Mouse (Mus musculus) erythroid progenitor cell, adult 5-6 weeks (primary cell): Measurements from ENCODE around the gene Mtcp1. TPM values are rescaled to one million over a fixed set of nuclear protein-coding genes. Genes with fewer than 3 reads are reported as not detected.

Experiments
- ATAC-seq: replicated peaks from 2 replicates; pipeline ENCODE4 v1.8.0; 2016; ENCODE audit warnings: moderate number of reproducible peaks, mild to moderate bottlenecking, moderate TSS enrichment, inconsistent platforms; ENCODE audit not compliant: poor library complexity, low FRiP score, severe bottlenecking
- total RNA-seq, 2 experiments: library from RNA; stranded (forward) in 1 of 2; stranded (reverse) in 1 of 2; fragments of 150-400 nt in 1 of 2; fragments of 186-747, 209-891 nt in 1 of 2; gene quantifications; 2 replicates each; pipeline versions ENCODE4 v1.2.3 to v1.2.4; 2015 to 2017; ENCODE audit warnings: low replicate concordance in 2 of 2

The Mtcp1 gene
- total RNA-seq (2015; ENCODE audit: low replicate concordance): 27.4 and 32.7 TPM in 2 replicates
- total RNA-seq (2017; ENCODE audit: low replicate concordance): 62.5 and 68.3 TPM in 2 replicates

DNA sequence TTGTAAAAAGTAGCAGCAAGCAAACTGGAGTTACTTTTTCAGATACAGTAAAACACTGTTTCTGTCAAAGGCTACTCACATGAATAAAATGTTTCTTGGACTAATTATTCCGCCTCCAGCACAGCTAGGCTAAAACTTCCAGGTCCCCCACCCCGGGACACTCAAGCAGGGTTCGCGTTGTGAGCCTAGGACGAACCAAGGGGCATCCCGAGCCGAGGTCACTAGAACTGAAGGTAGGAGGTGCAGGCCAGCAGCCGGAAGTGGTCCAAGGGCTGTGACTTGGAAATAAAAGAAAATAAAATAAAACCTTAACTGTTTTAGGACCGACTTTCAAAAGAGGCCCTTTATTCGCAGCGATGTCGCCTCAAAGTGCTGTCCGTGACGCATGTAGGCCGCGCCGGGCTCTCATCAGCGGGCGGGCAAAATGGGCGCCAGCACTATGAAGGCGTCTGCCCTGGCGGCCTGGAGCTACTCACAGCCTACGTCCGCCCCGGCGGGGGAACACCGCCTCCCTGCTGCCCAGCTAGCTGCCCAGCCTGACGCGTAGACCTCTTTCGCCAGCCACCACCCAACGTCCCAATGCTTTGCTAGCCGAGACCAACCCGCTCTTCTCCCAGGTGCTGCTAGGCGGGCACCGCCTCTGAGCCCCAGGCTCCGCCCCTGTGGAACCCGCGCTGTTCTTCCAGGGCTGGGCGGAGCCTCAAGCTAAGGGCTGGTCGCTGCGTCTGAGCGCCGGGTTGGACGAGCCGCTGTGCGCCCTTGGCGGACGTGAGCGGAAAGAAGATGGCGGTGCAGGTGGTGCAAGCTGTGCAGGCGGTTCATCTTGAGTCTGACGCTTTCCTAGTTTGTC, at the start of gene Mtcp1, which contains the start of the genes Cmc4 and Brcc3:
Gene Mtcp1, minus strand, starts transcription at position 653 of the 850 bp plus-strand sequence.
Gene Cmc4, minus strand, starts transcription at position 649 of the 850 bp plus-strand sequence.
Gene Brcc3, plus strand, starts transcription at position 693 of the 850 bp plus-strand sequence.
- peak; percentile 98 for ATAC-seq

GRCm38 (mm10) chrX:75454597-75454996, 38.2 kb upstream of the Mtcp1 start:
- ATAC-seq: no peak

- no peak for ATAC-seq
These were observed 6.7 kb downstream of the Mtcp1 start for GRCm38 (mm10) chrX:75409711-75410110.

- ATAC-seq: 0 out of 2 replicates have a peak, but pooled peaks have one; percentile 51
These were observed 13.0 kb downstream of the Mtcp1 start for GRCm38 (mm10) chrX:75403350-75403749.

DNA sequence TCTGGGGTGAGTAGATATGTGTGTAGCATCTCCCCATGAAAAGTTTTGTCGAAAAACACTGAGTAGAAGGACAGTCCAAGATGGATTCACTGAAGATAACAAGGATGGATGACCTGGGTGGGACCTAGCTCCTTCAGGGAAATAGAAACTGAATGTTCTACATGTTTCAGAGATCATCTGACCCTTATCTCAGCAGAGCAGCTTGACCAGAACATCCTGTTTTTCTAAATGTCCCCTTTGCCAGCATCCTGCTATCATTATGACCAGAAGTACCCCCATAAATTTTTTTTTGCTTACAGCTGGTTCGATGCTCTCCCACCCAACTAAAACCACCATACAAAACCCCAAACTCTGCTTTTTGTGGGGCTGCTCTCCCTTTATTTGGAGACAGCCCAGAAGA, 13.7 kb downstream of the Mtcp1 start:
- peak; percentile 96 for ATAC-seq

DNA sequence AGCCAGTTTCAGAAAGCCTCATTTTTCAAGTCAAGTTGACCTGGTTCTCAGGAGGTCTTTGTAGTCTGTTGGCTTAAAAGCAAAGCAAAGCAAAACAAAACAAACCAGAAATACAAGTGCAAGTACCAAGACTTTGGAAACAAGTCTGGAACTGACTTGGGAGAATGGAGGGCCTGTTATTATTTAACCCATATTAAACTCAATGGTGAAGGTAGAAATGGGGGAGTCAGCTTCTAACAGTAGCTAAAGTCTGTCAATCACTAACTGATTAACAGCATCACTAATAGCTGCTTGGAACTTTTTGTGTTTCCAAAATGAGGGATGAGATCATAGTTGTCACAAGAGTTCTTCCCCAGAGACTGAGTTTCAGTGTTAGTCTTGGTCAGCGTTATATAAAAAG, 16.9 kb downstream of the Mtcp1 start:
- no peak for ATAC-seq

DNA sequence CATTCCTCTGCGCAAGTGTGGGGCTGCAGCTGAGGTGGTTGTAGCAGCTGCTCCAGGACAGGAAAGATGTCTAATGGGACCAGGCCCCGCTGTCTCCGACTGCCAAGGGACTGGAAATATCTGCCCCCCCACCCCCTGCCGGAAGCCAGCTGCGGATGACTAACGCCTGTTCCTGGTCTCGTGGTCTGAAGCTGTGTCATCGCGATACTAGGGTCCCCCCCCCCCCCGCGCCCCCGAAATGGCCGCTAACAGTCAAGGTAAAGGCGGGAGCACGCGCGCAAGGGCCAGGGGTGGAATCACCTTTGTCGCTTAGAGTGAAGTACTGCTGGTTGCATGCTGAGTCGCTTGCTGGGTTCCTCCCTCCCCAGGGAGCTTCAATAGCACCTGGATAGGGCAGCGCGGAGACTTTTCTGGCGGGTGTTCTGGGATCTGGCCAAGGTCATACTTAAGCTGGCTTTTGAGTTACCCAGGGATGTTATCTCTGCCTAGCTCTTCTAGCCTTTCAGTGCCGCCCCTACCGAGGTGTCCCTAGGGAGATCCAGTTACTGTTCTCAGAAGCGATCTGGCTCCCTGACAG, 34.1 kb downstream of the Mtcp1 start, which contains the start of the genes Fundc2 and F8:
Gene Fundc2, plus strand, starts transcription at position 205 of the 577 bp plus-strand sequence.
Gene F8, minus strand, starts transcription at position 421 of the 577 bp plus-strand sequence.
- peak; percentile 95 for ATAC-seq

DNA sequence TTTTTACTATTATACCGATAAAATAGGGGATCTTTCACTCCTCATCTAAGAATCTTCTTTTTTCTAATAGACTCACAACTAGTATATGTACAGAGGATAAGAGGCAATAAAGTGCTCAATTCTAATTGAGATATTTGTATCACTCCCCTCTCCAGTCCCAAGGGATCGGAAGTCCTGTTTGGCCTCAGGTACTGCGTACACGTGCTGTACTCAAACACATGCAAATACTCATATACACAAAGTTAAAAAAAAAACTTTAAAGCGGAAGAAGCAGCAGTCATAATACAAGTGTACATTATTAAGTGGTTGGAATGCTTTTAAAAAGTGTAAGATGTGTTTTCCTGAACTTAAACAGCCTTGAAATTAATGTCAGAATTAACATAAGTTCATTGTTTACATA, 34.7 kb downstream of the Mtcp1 start:
- no peak for ATAC-seq

DNA sequence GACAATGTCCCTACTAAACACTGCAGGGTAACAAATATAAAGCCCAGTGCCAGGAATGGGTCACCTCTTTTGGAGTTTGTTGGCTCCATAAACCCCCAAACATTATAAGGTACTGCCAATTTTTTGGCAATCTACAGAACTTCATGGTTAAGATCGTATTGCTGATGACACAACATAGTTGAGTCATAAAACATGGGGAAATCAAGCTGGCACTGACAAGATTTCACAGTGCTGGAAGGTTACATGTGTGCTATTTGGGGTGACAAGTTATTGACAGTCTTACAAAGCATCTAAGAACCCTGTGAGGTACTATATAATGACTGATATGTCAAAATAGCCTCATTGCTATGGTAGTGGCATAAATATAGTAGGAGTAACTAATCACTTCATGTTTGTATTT, 35.2 kb downstream of the Mtcp1 start:
- no peak for ATAC-seq

DNA sequence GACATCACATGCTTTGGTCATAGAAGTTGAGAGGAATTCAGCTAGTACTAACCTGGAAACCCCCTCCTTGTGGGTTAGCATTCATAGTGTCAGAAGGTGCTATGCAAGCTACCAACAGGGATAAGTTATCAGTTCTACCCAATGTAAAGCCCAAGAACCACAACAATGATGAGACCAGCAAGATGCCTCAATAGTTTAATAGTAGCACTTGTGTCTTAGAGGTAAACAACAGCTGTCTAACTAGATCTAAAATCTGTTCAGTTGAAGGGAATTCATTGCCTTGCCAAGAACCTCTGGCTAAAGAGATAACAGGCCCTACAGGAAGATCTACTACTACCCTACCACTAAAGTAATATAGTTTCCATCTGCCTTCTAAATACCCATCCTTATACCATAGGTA, 39.6 kb downstream of the Mtcp1 start:
- ATAC-seq: no peak

GRCm38 (mm10) chrX:75372666-75373425, 43.5 kb downstream of the Mtcp1 start:
- ATAC-seq: no peak

DNA sequence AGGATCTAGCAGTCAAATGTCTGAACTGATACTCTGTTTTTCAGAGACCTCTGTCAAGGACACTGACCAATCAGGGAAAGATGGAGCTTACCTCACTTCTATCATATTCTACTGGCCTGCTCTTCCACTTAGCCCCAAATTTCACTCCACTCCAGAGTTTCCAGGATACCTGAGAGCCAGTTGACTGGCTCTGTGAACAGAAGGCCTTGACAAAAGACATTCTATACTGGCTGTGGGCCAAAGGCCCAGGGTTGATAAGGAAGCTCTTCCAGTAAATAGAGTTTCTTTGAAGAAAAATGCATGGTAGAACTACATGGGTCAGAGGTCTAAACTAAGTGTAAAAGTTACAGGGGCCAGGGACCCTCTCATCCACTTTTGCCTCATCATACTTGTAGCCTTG, 46.2 kb downstream of the Mtcp1 start:
- ATAC-seq: no peak

Other genes starting within 250 kb of the Mtcp1 start
- 26.8 and 30.3 TPM in 2 replicates for gene Fundc2, start 34.2 kb downstream of the Mtcp1 start, total RNA-seq (2015; ENCODE audit: low replicate concordance)
- gene Fundc2, start 34.2 kb downstream of the Mtcp1 start, total RNA-seq (2017; ENCODE audit: low replicate concordance): 33.5 and 39.8 TPM in 2 replicates
- 6.3 and 6.8 TPM in 2 replicates for gene F8, start 34.0 kb downstream of the Mtcp1 start, total RNA-seq (2015; ENCODE audit: low replicate concordance)
- gene F8, start 34.0 kb downstream of the Mtcp1 start, total RNA-seq (2017; ENCODE audit: low replicate concordance): 4.0 and 8.5 TPM in 2 replicates
- gene Cmc4, start within 50 bp of the Mtcp1 start, total RNA-seq (2015; ENCODE audit: low replicate concordance): 71.7 and 83.4 TPM in 2 replicates
- 25.9 and 54.6 TPM in 2 replicates for gene Cmc4, start within 50 bp of the Mtcp1 start, total RNA-seq (2017; ENCODE audit: low replicate concordance)
- 27.4 and 53.7 TPM in 2 replicates for gene Brcc3, start within 50 bp of the Mtcp1 start, total RNA-seq (2015; ENCODE audit: low replicate concordance)
- 35.6 and 43.5 TPM in 2 replicates for gene Brcc3, start within 50 bp of the Mtcp1 start, total RNA-seq (2017; ENCODE audit: low replicate concordance)
- gene Vbp1, start 97.7 kb upstream of the Mtcp1 start, total RNA-seq (2015; ENCODE audit: low replicate concordance): 98.4 and 162 TPM in 2 replicates
- gene Vbp1, start 97.7 kb upstream of the Mtcp1 start, total RNA-seq (2017; ENCODE audit: low replicate concordance): 122 and 126 TPM in 2 replicates
- not detected in 2 replicates for gene Rab39b, start 161.6 kb upstream of the Mtcp1 start, total RNA-seq (2015; ENCODE audit: low replicate concordance)
- not detected in 2 replicates for gene Rab39b, start 161.6 kb upstream of the Mtcp1 start, total RNA-seq (2017; ENCODE audit: low replicate concordance)